Comparison of ENCODE assay signal across 8 mouse cellular contexts in genomic region chr6:85332351-85332999, GRCm38 (mm10). TPM values are rescaled to one million over a fixed set of nuclear protein-coding genes. Genes with fewer than 3 reads are reported as not detected.
DNase-seq lines count a peak whose midpoint lies in the region; ATAC-seq lines count a peak whose summit lies in the region.

No protein-coding gene starts in this region.

- WGBS in heart, embryonic 11.5 days (ENCODE audit: insufficient replicate concordance) = under 1% methylated on average over 41 of the region's 41 CpGs

- peak overlapping the region; percentile 100 for H3K4me2 ChIP-seq in heart, embryonic 11.5 days

- H3K4me1 ChIP-seq in heart, embryonic 11.5 days (ENCODE audit: control insufficient read depth, insufficient read depth, low read length) = no peaks in the 10 kb centered on the region

- H3K27me3 ChIP-seq in heart, embryonic 11.5 days (ENCODE audit: control insufficient read depth, insufficient read depth, low read length) = peaks cover 8% of the 10 kb centered on the region

- intact Hi-C loops in heart, postnatal 25 days (cut with DNase I) = no loop called here

- ATAC-seq in heart, embryonic 11.5 days (replicated peaks; ENCODE audit: insufficient number of reproducible peaks, low FRiP score, low TSS enrichment) = peak; percentile 36; the same call in 1 of the 2 replicates
- ATAC-seq in erythroblast, adult 5-6 weeks (replicated peaks; ENCODE audit: low FRiP score, poor library complexity, severe bottlenecking) = 0 out of 2 replicates have a peak, but pooled peaks have one; percentile 8
- peak; percentile 7 for ATAC-seq in inflammation-experienced regulatory T-cells, adult 6 months
- ATAC-seq in megakaryocyte, adult 5-6 weeks (ENCODE audit: poor library complexity, severe bottlenecking) = peak; percentile 52

- no peak for DNase-seq in heart, postnatal 25 days (ENCODE audit: low spot score)
- DNase-seq in MN1 (ENCODE audit: low spot score) = peak; percentile 51
- no peak for DNase-seq in spleen, postnatal 36 days (ENCODE audit: low spot score in 2 of 2)
- no peak for DNase-seq in ovary, postnatal 36 days (ENCODE audit: low spot score)

- no peak overlapping the region for H3K27ac ChIP-seq in heart, embryonic 11.5 days (ENCODE audit: low read depth, low read length)

- H3K4me3 ChIP-seq in heart, embryonic 11.5 days (ENCODE audit: low read depth, low read length) = peak overlapping the region; percentile 69

- H3K9ac ChIP-seq in heart, embryonic 11.5 days (ENCODE audit: low read depth, low read length) = peak overlapping the region; percentile 79

- H3K36me3 ChIP-seq in heart, embryonic 11.5 days (ENCODE audit: control insufficient read depth, insufficient read depth, low read length) = peaks cover 4% of the 10 kb centered on the region; the same call in 1 of the 2 replicates

- no peaks in the 10 kb centered on the region for H3K9me3 ChIP-seq in heart, embryonic 11.5 days (replicated peaks; ENCODE audit: control insufficient read depth, low read length)

RNA-seq across cellular contexts. Expression of gene Sfxn5, which starts 0.7 kb away (rescaled TPM):
- polyA plus RNA-seq in heart, embryonic 11.5 days (2014; fragmentation: Nextera tagmentation; extraction: Ambion mirVana) = 3.6 and 5.6 TPM in 2 replicates
- total RNA-seq in heart, postnatal 25 days (2021) = 1 to 10 TPM; 4.6 to 4.8 TPM
- 0.19 and 0.63 TPM in 2 replicates for total RNA-seq in erythroblast, adult 5-6 weeks (2015; ENCODE audit: low replicate concordance)
- total RNA-seq in erythroblast, adult 5-6 weeks (2017; ENCODE audit: low replicate concordance) = 0.56 and 1.3 TPM in 2 replicates
- 1 to 10 TPM; 1.4 to 3.3 (median 2.1) TPM for polyA plus RNA-seq in inflammation-experienced regulatory T-cells, adult 6 months (2017; shearing (Covaris generic))
- 6.5 and 8.4 TPM in 2 replicates for total RNA-seq in megakaryocyte, adult 5-6 weeks (2015)
- 8.4 and 13.4 TPM in 2 replicates for total RNA-seq in megakaryocyte, adult 5-6 weeks (2017)

RNA-seq across cellular contexts. Expression of gene Rab11fip5, which starts 42.0 kb away (rescaled TPM):
- 16.1 and 17.5 TPM in 2 replicates for polyA plus RNA-seq in heart, embryonic 11.5 days (2014; fragmentation: Nextera tagmentation; extraction: Ambion mirVana)
- total RNA-seq in heart, postnatal 25 days (2021) = 10 to 100 TPM; 59.9 to 68.6 TPM
- 0.19 and 0.21 TPM in 2 replicates for total RNA-seq in erythroblast, adult 5-6 weeks (2015; ENCODE audit: low replicate concordance)
- 0.51 and 2.6 TPM in 2 replicates for total RNA-seq in erythroblast, adult 5-6 weeks (2017; ENCODE audit: low replicate concordance)
- polyA plus RNA-seq in inflammation-experienced regulatory T-cells, adult 6 months (2017; shearing (Covaris generic)) = under 1 TPM; 0.50 to 0.67 (median 0.66) TPM
- 5.2 and 6.9 TPM in 2 replicates for total RNA-seq in megakaryocyte, adult 5-6 weeks (2015)
- total RNA-seq in megakaryocyte, adult 5-6 weeks (2017) = 5.8 and 6.3 TPM in 2 replicates

Comparison
In these comparisons a context has a peak if more than half of its experiments do, and no peak if none do; other contexts are left out.
1. RNA of gene Rab11fip5, which starts 42.0 kb away (total RNA-seq): 59.9 to 68.6 TPM in heart, postnatal 25 days; 5.2 to 6.9 TPM in megakaryocyte, adult 5-6 weeks and 0.19 to 2.6 TPM in erythroblast, adult 5-6 weeks; every median in the first group is over 4 times any median in the second.
2. Peak in every context shown above with its lines, with median percentiles within 50 percentile points of each other: ATAC-seq.